Mouse (Mus musculus) heart, embryonic 10.5 days (tissue): ENCODE data around the gene Gm11938. TPM values are rescaled to one million over a fixed set of nuclear protein-coding genes. Genes with fewer than 3 reads are reported as not detected.
"Not testable (repeated sequence)": the region's sequence is repeated elsewhere in the genome, so short reads cannot be mapped to it uniquely, and the experiment has no call there.

Experiments
- DNase-seq: peaks from one replicate; pipeline ENCODE4 v3.0.0-alpha.2; 2017; ENCODE audit warnings: low spot score
- H3K27ac ChIP-seq: fragments of 300-500 bp; sonication (generic); 2 replicates; pipeline ENCODE4 v1.5.1; 2016; ENCODE audit warnings: mild to moderate bottlenecking
- H3K27me3 ChIP-seq: fragments of 300-500 bp; sonication (generic); 2 replicates; pipeline ENCODE4 v1.6.1; 2016; ENCODE audit warnings: mild to moderate bottlenecking; ENCODE audit not compliant: poor library complexity, insufficient read depth, severe bottlenecking
- H3K36me3 ChIP-seq: fragments of 300-500 bp; sonication (generic); 2 replicates; pipeline ENCODE4 v1.6.1; 2016; ENCODE audit warnings: mild to moderate bottlenecking, moderate library complexity
- H3K4me1 ChIP-seq: fragments of 300-500 bp; sonication (generic); 2 replicates; pipeline ENCODE4 v1.6.1; 2016; ENCODE audit warnings: mild to moderate bottlenecking
- H3K4me3 ChIP-seq: fragments of 300-500 bp; sonication (generic); 2 replicates; pipeline ENCODE4 v1.5.1; 2016; ENCODE audit warnings: mild to moderate bottlenecking, moderate library complexity
- H3K9me3 ChIP-seq: fragments of 300-500 bp; sonication (generic); 2 replicates; pipeline ENCODE4 v1.6.1; 2016; ENCODE audit warnings: mild to moderate bottlenecking, moderate library complexity
- WGBS: fragments of 180-500 bp; shearing (Covaris S2); methylation state at CpG from one replicate; pipeline ENCODE4 v1.1.7; 2016; 5-methylcytosine and 5-hydroxymethylcytosine counted together
- polyA plus RNA-seq: library from polyadenylated mRNA; unstranded; fragments of >200 nt; fragmentation: Nextera tagmentation; extraction: Ambion mirVana; gene quantifications from 2 replicates; pipeline ENCODE4 v1.2.1, GENCODE M21; 2016

Gene Gm11938
- polyA plus RNA-seq, result not detected in 2 replicates

DNA sequence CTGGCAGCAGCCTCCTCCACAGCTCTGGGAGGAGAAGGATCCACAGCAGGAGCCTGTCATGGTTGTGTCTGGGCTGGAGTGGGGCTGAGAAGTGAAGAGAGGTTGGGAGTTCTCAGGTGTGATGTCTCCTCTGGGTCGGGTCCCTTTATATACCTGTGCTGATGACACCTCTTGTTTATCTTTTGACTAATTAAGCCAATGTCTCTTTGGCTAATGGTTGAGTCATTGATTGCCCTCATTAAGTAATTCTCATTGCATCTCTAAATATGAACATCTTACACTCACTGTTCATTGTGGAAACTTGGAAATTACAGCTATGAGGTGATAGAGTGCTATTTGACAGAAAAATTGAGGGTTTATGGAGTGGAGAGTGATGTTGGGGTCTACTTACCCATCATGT lies at the start of gene Gm11938:
Gene Gm11938 (minus strand): TSS at position 101 of the 400 bp plus-strand sequence.
- H3K9me3 ChIP-seq, DNase-seq, H3K27me3 ChIP-seq, H3K4me1 ChIP-seq, H3K27ac ChIP-seq, H3K36me3 ChIP-seq, H3K4me3 ChIP-seq: not testable (repeated sequence)
- 53% methylated on average over 1 of the region's 1 CpGs for WGBS

GRCm38 (mm10) chr11:99650136-99650535 lies 47.0 kb upstream of the Gm11938 start, which contains the start of gene Gm11555:
TSS of gene Gm11555 (minus strand) at chr11:99650236.
- no peak within 1 kb of the TSS for H3K4me3 ChIP-seq
- no peaks in the 10 kb centered on the region for H3K36me3 ChIP-seq
- DNase-seq, result no peak
- no peaks in the 10 kb centered on the region for H3K4me1 ChIP-seq
- WGBS, result 68% methylated on average over 2 of the region's 2 CpGs
- H3K27me3 ChIP-seq, result no peaks in the 10 kb centered on the region
- no peaks in the 10 kb centered on the region for H3K9me3 ChIP-seq
- no peak within 1 kb of the TSS for H3K27ac ChIP-seq

- peaks cover 6% of the 10 kb centered on the region; the same call in 1 of the 2 replicates for H3K27me3 ChIP-seq
- H3K4me3 ChIP-seq, result no peak overlapping the region
- H3K4me1 ChIP-seq, result no peaks in the 10 kb centered on the region
- DNase-seq, result no peak
- H3K9me3 ChIP-seq, result no peaks in the 10 kb centered on the region
- no peak overlapping the region for H3K27ac ChIP-seq
- H3K36me3 ChIP-seq, result no peaks in the 10 kb centered on the region
- 80% methylated on average over 15 of the region's 15 CpGs for WGBS
Measured at GRCm38 (mm10) chr11:99646444-99646843, 43.3 kb upstream of the Gm11938 start.

DNA sequence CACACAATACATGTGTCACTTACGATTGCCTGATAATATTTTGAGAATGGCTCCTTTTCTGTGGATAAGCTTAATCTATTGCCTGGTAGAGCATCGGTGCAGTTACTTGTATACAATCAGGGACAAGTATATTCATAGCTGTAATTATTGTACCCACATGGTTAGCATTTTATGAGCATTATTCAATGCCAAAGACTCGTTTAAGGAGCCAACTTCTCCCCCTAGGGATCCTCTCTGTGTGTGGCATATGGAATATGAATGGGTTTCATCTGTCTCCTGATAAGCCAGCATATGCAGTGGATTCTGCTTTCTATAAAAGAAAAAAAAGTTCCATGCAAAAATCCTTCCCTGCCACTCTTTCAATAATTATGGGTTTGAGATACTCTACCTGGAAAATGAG lies 41.2 kb upstream of the Gm11938 start:
- 80% methylated on average over 3 of the region's 3 CpGs for WGBS

DNA sequence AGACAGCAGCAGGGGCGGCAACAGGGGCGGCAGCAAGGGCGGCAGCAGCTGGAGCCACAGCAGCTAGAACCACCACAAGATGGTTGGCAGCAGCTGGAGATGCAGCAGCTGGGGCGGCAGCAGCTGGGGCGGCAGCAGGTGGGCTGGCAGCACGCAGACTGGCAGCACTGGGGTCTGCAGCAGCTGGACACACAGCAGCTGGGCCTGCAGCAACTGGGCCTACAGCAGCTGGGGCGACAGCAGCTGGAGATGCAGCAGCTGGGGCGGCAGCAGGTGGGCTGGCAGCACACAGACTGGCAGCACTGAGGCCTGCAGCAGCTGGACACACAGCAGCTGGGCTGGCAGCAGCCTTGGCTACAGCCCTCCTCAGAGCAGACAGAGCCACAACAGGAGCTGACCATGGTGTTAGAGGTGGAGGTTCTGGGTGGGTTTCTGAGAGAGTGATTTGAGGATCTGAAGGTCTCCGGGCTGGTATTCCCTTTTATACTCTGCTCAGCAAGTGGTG lies 40.6 kb upstream of the Gm11938 start, which contains the start of gene Krtap4-7:
Gene Krtap4-7 (minus strand): TSS at position 455 of the 505 bp plus-strand sequence.
- H3K4me3 ChIP-seq, result not testable (repeated sequence)
- WGBS, result 79% methylated on average over 9 of the region's 9 CpGs

More for the DNA sequence above, 41.2 kb upstream of the Gm11938 start:
- H3K36me3 ChIP-seq, result no peaks in the 10 kb centered on the region
- DNase-seq, result no peak
- H3K27me3 ChIP-seq, result peaks cover 6% of the 10 kb centered on the region; the same call in 1 of the 2 replicates
- no peak overlapping the region for H3K4me3 ChIP-seq
- H3K27ac ChIP-seq, result no peak overlapping the region
- H3K9me3 ChIP-seq, result no peaks in the 10 kb centered on the region
- H3K4me1 ChIP-seq, result no peaks in the 10 kb centered on the region

GRCm38 (mm10) chr11:99640926-99641325 lies 37.8 kb upstream of the Gm11938 start:
- H3K4me3 ChIP-seq, result no peak overlapping the region
- DNase-seq, result no peak
- WGBS, result 30% methylated on average over 1 of the region's 1 CpGs

More for the DNA sequence above, 40.6 kb upstream of the Gm11938 start, which contains the start of gene Krtap4-7:
- not testable (repeated sequence) for H3K4me1 ChIP-seq, H3K27ac ChIP-seq, H3K9me3 ChIP-seq, H3K36me3 ChIP-seq, DNase-seq, H3K27me3 ChIP-seq

DNA sequence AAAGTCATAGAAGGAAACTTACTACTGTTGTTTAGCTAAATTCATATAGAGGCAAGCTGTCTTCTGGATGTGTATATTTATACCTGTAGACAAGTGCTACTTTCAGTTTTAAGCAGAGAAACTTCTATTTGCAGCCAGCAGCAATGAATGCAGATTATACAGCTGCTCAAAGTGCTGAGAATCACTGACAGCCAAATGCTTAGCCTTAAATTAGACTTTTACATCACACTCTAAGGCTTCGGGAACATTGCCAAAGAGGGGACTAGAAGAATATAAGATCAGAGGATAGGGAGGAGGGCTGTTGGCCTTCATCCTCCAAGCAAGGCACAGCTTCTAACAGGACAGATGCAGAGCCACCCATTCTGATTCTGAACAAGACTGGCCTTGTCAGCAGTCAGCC lies 34.0 kb upstream of the Gm11938 start:
- WGBS, result 79% methylated on average over 1 of the region's 1 CpGs
- Histone ChIP-seq H3K27ac (no peak overlapping the region), H3K9me3 (no peaks in the 10 kb centered on the region), H3K36me3 (no peaks in the 10 kb centered on the region), H3K4me3 (no peak overlapping the region), H3K27me3 (peaks cover 7% of the 10 kb centered on the region; the same call in 1 of the 2 replicates), H3K4me1 (peaks cover 4% of the 10 kb centered on the region; the same call in 1 of the 2 replicates)
- no peak for DNase-seq

More at GRCm38 (mm10) chr11:99640926-99641325, 37.8 kb upstream of the Gm11938 start:
- Histone ChIP-seq H3K27me3 (peaks cover 6% of the 10 kb centered on the region; the same call in 1 of the 2 replicates), H3K4me1 (no peaks in the 10 kb centered on the region), H3K9me3 (no peaks in the 10 kb centered on the region), H3K27ac (no peak overlapping the region), H3K36me3 (no peaks in the 10 kb centered on the region)

DNA sequence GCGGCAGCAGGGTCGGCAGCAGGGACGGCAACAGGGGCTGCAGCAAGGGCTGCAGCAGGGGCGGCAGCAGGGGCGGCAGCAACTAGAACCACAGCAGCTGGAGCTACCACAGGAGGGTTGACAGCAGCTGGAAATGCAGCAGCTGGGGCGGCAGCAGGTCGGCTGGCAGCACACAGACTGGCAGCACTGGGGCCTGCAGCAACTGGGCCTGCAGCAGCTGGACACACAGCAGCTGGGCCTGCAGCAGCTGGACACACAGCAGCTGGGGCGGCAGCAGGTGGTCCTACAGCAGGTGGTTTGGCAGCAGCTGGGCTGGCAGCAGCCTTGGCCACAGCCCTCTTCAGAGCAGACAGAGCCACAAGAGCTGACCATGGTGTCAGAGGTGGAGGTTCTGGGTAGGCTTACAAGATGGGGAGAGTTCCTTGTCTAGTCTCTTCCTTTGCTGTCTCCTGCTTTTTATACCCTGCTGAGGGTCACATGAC lies 31.6 kb upstream of the Gm11938 start, which contains the start of gene Krtap4-2:
Gene Krtap4-2 (minus strand): TSS at position 432 of the 482 bp plus-strand sequence.
- no peak within 1 kb of the TSS for H3K27ac ChIP-seq
- 37% methylated on average over 8 of the region's 8 CpGs for WGBS
- no peak for DNase-seq
- H3K4me3 ChIP-seq, result no peak within 1 kb of the TSS
- no peaks in the 10 kb centered on the region for H3K9me3 ChIP-seq
- H3K4me1 ChIP-seq, result peaks cover 4% of the 10 kb centered on the region; the same call in 1 of the 2 replicates
- H3K27me3 ChIP-seq, result peaks cover 7% of the 10 kb centered on the region; the same call in 1 of the 2 replicates
- no peaks in the 10 kb centered on the region for H3K36me3 ChIP-seq

GRCm38 (mm10) chr11:99633293-99633692 lies 30.2 kb upstream of the Gm11938 start:
- H3K4me3 ChIP-seq, result no peak overlapping the region
- no peaks in the 10 kb centered on the region for H3K9me3 ChIP-seq
- peaks cover 7% of the 10 kb centered on the region; the same call in 1 of the 2 replicates for H3K27me3 ChIP-seq
- no peak overlapping the region for H3K27ac ChIP-seq
- no peaks in the 10 kb centered on the region for H3K36me3 ChIP-seq
- peaks cover 4% of the 10 kb centered on the region; the same call in 1 of the 2 replicates for H3K4me1 ChIP-seq
- WGBS, result 71% methylated on average over 2 of the region's 2 CpGs
- no peak for DNase-seq

DNA sequence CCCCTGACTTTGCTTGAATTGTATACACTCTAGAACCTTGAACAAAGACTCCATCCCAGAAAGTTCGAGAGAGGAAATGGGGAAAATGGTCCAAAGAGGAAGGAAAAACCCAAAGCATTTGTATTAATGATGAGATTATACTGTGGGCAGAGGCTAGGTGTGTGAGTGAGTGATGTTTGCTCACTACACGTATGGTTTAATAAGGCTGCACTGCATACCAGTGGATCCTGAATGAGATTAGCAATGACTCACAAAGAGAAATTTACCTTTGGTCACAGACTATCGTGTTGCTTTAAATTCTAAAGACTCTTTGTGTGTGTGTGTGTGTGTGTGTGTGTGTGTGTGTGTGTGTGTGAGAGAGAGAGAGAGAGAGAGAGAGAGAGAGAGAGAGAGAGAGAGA lies 27.8 kb upstream of the Gm11938 start:
- no peaks in the 10 kb centered on the region for H3K36me3 ChIP-seq
- peaks cover 7% of the 10 kb centered on the region for H3K27me3 ChIP-seq
- DNase-seq, result no peak
- WGBS, result 73% methylated on average over 3 of the region's 3 CpGs
- no peak overlapping the region for H3K27ac ChIP-seq
- H3K9me3 ChIP-seq, result no peaks in the 10 kb centered on the region
- peaks cover 4% of the 10 kb centered on the region; the same call in 1 of the 2 replicates for H3K4me1 ChIP-seq
- no peak overlapping the region for H3K4me3 ChIP-seq

DNA sequence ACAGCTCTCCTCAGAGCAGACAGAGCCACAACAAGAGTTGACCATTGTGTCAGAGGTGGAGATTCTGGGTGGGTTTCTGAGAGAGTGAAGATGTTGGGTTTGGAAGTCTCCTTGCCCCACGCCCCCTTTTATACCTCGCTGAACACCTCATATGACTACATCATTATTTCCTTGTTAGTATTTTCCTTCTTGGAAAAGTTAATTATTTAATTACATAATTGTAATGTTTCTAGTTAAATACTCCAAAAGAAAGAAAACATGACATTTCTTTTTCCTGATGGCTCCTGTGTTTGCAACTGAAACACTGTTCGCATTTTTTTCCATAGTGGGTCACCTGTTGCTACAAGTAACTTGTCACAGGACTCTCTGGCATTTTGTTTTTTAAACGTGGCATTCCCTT lies 25.0 kb upstream of the Gm11938 start, which contains the start of gene Krtap4-1:
Gene Krtap4-1 (minus strand): TSS at position 101 of the 400 bp plus-strand sequence.
- no peak for DNase-seq
- Histone ChIP-seq H3K36me3 (no peaks in the 10 kb centered on the region), H3K27me3 (peaks cover 4% of the 10 kb centered on the region), H3K4me1 (no peaks in the 10 kb centered on the region), H3K4me3 (no peak within 1 kb of the TSS), H3K9me3 (no peaks in the 10 kb centered on the region), H3K27ac (no peak within 1 kb of the TSS)
- WGBS, result 68% methylated on average over 4 of the region's 4 CpGs

GRCm38 (mm10) chr11:99620335-99620734 lies 17.2 kb upstream of the Gm11938 start, which contains the start of gene Gm11562:
TSS of gene Gm11562 (minus strand) at chr11:99620435.
- H3K4me1 ChIP-seq, result no peaks in the 10 kb centered on the region
- WGBS, result 75% methylated on average over 2 of the region's 2 CpGs
- no peak within 1 kb of the TSS for H3K4me3 ChIP-seq
- H3K9me3 ChIP-seq, result no peaks in the 10 kb centered on the region
- no peaks in the 10 kb centered on the region for H3K27me3 ChIP-seq
- DNase-seq, result no peak
- H3K27ac ChIP-seq, result no peak within 1 kb of the TSS
- no peaks in the 10 kb centered on the region for H3K36me3 ChIP-seq

DNA sequence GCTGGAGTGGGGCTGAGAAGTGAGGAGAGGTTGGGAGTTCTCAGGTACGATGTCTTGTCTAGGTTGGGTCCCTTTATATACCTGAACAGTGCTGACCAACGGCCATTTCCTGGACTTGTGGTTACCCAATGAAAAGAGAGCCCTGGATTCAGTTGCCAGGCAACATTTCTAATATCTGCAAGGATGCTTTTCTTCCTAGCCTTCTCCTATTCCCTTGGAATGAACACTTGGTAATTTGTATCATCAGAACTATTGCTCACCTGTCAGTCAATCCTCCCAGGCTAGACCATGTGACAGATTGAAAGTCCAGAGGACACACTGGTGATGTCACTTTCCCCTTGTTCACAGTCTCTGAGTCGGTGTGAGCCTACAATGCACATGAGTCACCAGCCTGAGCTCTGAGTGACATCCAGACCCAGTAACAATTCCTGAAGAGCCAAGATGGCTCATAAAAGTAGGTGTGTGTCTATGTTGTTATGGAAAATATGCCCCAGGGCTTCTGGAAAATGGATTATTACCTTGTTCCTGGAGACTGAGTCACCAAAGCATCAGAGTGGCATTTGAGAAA lies 11.8 kb upstream of the Gm11938 start, which contains the start of gene Krtap2-4:
Gene Krtap2-4 (minus strand): TSS at position 51 of the 568 bp plus-strand sequence.
- no peaks in the 10 kb centered on the region for H3K9me3 ChIP-seq
- no peak for DNase-seq
- H3K36me3 ChIP-seq, result no peaks in the 10 kb centered on the region
- no peak within 1 kb of the TSS for H3K4me3 ChIP-seq
- no peak within 1 kb of the TSS for H3K27ac ChIP-seq
- no peaks in the 10 kb centered on the region for H3K4me1 ChIP-seq
- WGBS, result 73% methylated on average over 3 of the region's 3 CpGs
- H3K27me3 ChIP-seq, result no peaks in the 10 kb centered on the region
